Mouse (Mus musculus) stomach, embryonic 15.5 days (tissue): ENCODE results near the gene Muc20. TPM values are rescaled to one million over a fixed set of nuclear protein-coding genes. Genes with fewer than 3 reads are reported as not detected.

Source experiments
- ATAC-seq: fragments of 200-750 bp; cut with Nextera tagmentation; 2 replicates; pipeline ENCODE4 v1.8.0; 2017; ENCODE audit warnings: low read depth, moderate number of reproducible peaks, moderate TSS enrichment; ENCODE audit not compliant: insufficient read depth, low FRiP score
- H3K27ac ChIP-seq: fragments of 300-500 bp; sonication (generic); 2 replicates; pipeline ENCODE4 v1.5.1; 2015; ENCODE audit warnings: mild to moderate bottlenecking, inconsistent platforms
- H3K27me3 ChIP-seq: fragments of 300-500 bp; sonication (generic); replicated peaks from 2 replicates; pipeline ENCODE4 v1.6.1; 2015; ENCODE audit warnings: inconsistent platforms
- H3K36me3 ChIP-seq: fragments of 300-500 bp; sonication (generic); 2 replicates; pipeline ENCODE4 v1.6.1; 2015; ENCODE audit warnings: inconsistent platforms
- H3K4me1 ChIP-seq: fragments of 300-500 bp; sonication (generic); 2 replicates; pipeline ENCODE4 v1.6.1; 2015; ENCODE audit warnings: inconsistent platforms
- H3K4me2 ChIP-seq: fragments of 300-500 bp; sonication (generic); 2 replicates; pipeline ENCODE4 v1.6.1; 2015; ENCODE audit warnings: mild to moderate bottlenecking, inconsistent platforms
- H3K4me3 ChIP-seq: fragments of 300-500 bp; sonication (generic); replicated peaks from 2 replicates; pipeline ENCODE4 v1.5.1; 2015; ENCODE audit warnings: inconsistent platforms
- H3K9ac ChIP-seq: fragments of 300-500 bp; sonication (generic); 2 replicates; pipeline ENCODE4 v1.6.1; 2015; ENCODE audit warnings: inconsistent platforms
- H3K9me3 ChIP-seq: fragments of 300-500 bp; sonication (generic); 2 replicates; pipeline ENCODE4 v1.6.1; 2016; ENCODE audit warnings: inconsistent platforms
- WGBS: fragments of 180-500 bp; shearing (Covaris S2); methylation state at CpG from one replicate; pipeline ENCODE4 v1.1.7; 2015; 5-methylcytosine and 5-hydroxymethylcytosine counted together
- polyA plus RNA-seq: library from polyadenylated mRNA; unstranded; fragments of >200 nt; fragmentation: Nextera tagmentation; extraction: Ambion mirVana; gene quantifications from 2 replicates; pipeline ENCODE4 v1.2.1, GENCODE M21; 2015

The Muc20 gene
- polyA plus RNA-seq, 1 experiment from 2014 or later: 0.06 TPM

GRCm38 (mm10) chr16:32741366-32741765 lies 55.9 kb downstream of the Muc20 start:
- 74% methylated on average over 9 of the region's 9 CpGs for WGBS
- no peak for ATAC-seq
- H3K27me3 ChIP-seq: no peaks in the 10 kb centered on the region
- H3K4me3 ChIP-seq: no peak overlapping the region
- no peaks in the 10 kb centered on the region for H3K4me1 ChIP-seq
- H3K9me3 ChIP-seq: no peaks in the 10 kb centered on the region
- no peak overlapping the region for H3K4me2 ChIP-seq
- H3K27ac ChIP-seq: no peak overlapping the region
- no peaks in the 10 kb centered on the region for H3K36me3 ChIP-seq
- no peak overlapping the region for H3K9ac ChIP-seq

- no peak overlapping the region for H3K4me2 ChIP-seq
- H3K27ac ChIP-seq: no peak overlapping the region
- no peak overlapping the region for H3K9ac ChIP-seq
- no peak overlapping the region for H3K4me3 ChIP-seq
- no peaks in the 10 kb centered on the region for H3K36me3 ChIP-seq
- no peaks in the 10 kb centered on the region for H3K27me3 ChIP-seq
- no peaks in the 10 kb centered on the region for H3K9me3 ChIP-seq
- no peak for ATAC-seq
- H3K4me1 ChIP-seq: 0 out of 2 replicates have a peak, but pooled peaks cover 4% of the 10 kb centered on the region
- 70% methylated on average over 8 of the region's 8 CpGs for WGBS
These were observed 57.1 kb downstream of the Muc20 start for GRCm38 (mm10) chr16:32740003-32740663.

GRCm38 (mm10) chr16:32736022-32736421 lies 61.2 kb downstream of the Muc20 start:
- no peak overlapping the region for H3K9ac ChIP-seq
- H3K4me2 ChIP-seq: 0 out of 2 replicates have a peak overlapping the region, but pooled peaks have one; percentile 16
- 40% methylated on average over 3 of the region's 3 CpGs for WGBS

GRCm38 (mm10) chr16:32735586-32735985 lies 61.6 kb downstream of the Muc20 start, which contains the start of gene Muc4:
TSS of gene Muc4 (plus strand) at chr16:32735886.
- Histone ChIP-seq H3K4me2 (peak within 1 kb of the TSS; percentile 16; the same call in 1 of the 2 replicates), H3K4me1 (0 out of 2 replicates have a peak, but pooled peaks cover 4% of the 10 kb centered on the region)

More at GRCm38 (mm10) chr16:32736022-32736421, 61.2 kb downstream of the Muc20 start:
- H3K9me3 ChIP-seq: no peaks in the 10 kb centered on the region
- ATAC-seq: peak; percentile 61
- H3K4me1 ChIP-seq: 0 out of 2 replicates have a peak, but pooled peaks cover 4% of the 10 kb centered on the region
- no peaks in the 10 kb centered on the region for H3K36me3 ChIP-seq
- 0 out of 2 replicates have a peak overlapping the region, but pooled peaks have one; percentile 5 for H3K4me3 ChIP-seq
- peak overlapping the region; percentile 72 for H3K27ac ChIP-seq
- H3K27me3 ChIP-seq: no peaks in the 10 kb centered on the region

GRCm38 (mm10) chr16:32733213-32733612 lies 64.0 kb downstream of the Muc20 start:
- no peak overlapping the region for H3K27ac ChIP-seq
- ATAC-seq: no peak
- WGBS: 85% methylated on average over 3 of the region's 3 CpGs

More at GRCm38 (mm10) chr16:32735586-32735985, 61.6 kb downstream of the Muc20 start, which contains the start of gene Muc4:
- Histone ChIP-seq H3K27ac (peak within 1 kb of the TSS; percentile 72), H3K36me3 (no peaks in the 10 kb centered on the region), H3K27me3 (no peaks in the 10 kb centered on the region), H3K9me3 (no peaks in the 10 kb centered on the region), H3K4me3 (0 out of 2 replicates have a peak within 1 kb of the TSS, but pooled peaks have one; percentile 5), H3K9ac (no peak within 1 kb of the TSS)
- ATAC-seq: no peak
- WGBS: 91% methylated on average over 2 of the region's 2 CpGs

GRCm38 (mm10) chr16:32728730-32729129 lies 68.5 kb downstream of the Muc20 start:
- Histone ChIP-seq H3K4me3 (no peak overlapping the region), H3K36me3 (no peaks in the 10 kb centered on the region), H3K9ac (no peak overlapping the region), H3K27ac (no peak overlapping the region), H3K4me1 (peaks cover 9% of the 10 kb centered on the region; the same call in 1 of the 2 replicates), H3K9me3 (no peaks in the 10 kb centered on the region), H3K27me3 (no peaks in the 10 kb centered on the region), H3K4me2 (no peak overlapping the region)
- 59% methylated on average over 1 of the region's 1 CpGs for WGBS
- peak; percentile 47; the same call in 1 of the 2 replicates for ATAC-seq

More at GRCm38 (mm10) chr16:32733213-32733612, 64.0 kb downstream of the Muc20 start:
- H3K4me2 ChIP-seq: no peak overlapping the region
- 0 out of 2 replicates have a peak, but pooled peaks cover 6% of the 10 kb centered on the region for H3K4me1 ChIP-seq
- H3K9me3 ChIP-seq: no peaks in the 10 kb centered on the region
- no peaks in the 10 kb centered on the region for H3K27me3 ChIP-seq
- H3K9ac ChIP-seq: no peak overlapping the region
- H3K4me3 ChIP-seq: no peak overlapping the region
- no peaks in the 10 kb centered on the region for H3K36me3 ChIP-seq

GRCm38 (mm10) chr16:32728240-32728639 lies 69.0 kb downstream of the Muc20 start:
- H3K9me3 ChIP-seq: no peaks in the 10 kb centered on the region
- no peak overlapping the region for H3K4me3 ChIP-seq
- no peak overlapping the region for H3K4me2 ChIP-seq
- no peaks in the 10 kb centered on the region for H3K36me3 ChIP-seq
- H3K4me1 ChIP-seq: peaks cover 9% of the 10 kb centered on the region; the same call in 1 of the 2 replicates
- no peak overlapping the region for H3K9ac ChIP-seq
- no peak overlapping the region for H3K27ac ChIP-seq
- no peaks in the 10 kb centered on the region for H3K27me3 ChIP-seq
- no peak for ATAC-seq

Other genes with a start within 250 kb of the Muc20 start
- gene Tfrc, start 188.5 kb downstream of the Muc20 start, polyA plus RNA-seq: 68.8 and 74.5 TPM in 2 replicates
- gene Tnk2, start 153.6 kb downstream of the Muc20 start, polyA plus RNA-seq: 12.0 and 14.9 TPM in 2 replicates
- 6.4 and 7.3 TPM in 2 replicates for gene Muc4, start 61.5 kb downstream of the Muc20 start, polyA plus RNA-seq
- 0.27 TPM in 1 of 2 replicates, not detected in the other for gene Smbd1, start 13.0 kb upstream of the Muc20 start, polyA plus RNA-seq
- gene Fyttd1, start 80.1 kb upstream of the Muc20 start, polyA plus RNA-seq: 77.5 and 85.7 TPM in 2 replicates
- gene Rubcn, start 80.3 kb upstream of the Muc20 start, polyA plus RNA-seq: 16.5 and 17.1 TPM in 2 replicates
- 16.9 TPM in 2 replicates for gene Lrch3, start 116.7 kb upstream of the Muc20 start, polyA plus RNA-seq